Mouse (Mus musculus) bone marrow, adult 2 months (tissue): ENCODE data around the gene Rpl19. TPM values are rescaled to one million over a fixed set of nuclear protein-coding genes. Genes with fewer than 3 reads are reported as not detected.

Source experiments
- H3K27ac ChIP-seq: fragments of 200-500 bp; 2 replicates; pipeline ENCODE4 v1.5.1; 2012; ENCODE audit warnings: low read depth, mild to moderate bottlenecking, control low read depth, inconsistent platforms, low read length; ENCODE audit not compliant: control insufficient read depth, poor library complexity, insufficient read depth
- H3K4me1 ChIP-seq: fragments of 200-500 bp; 2 replicates; pipeline ENCODE4 v1.6.1; 2011; ENCODE audit warnings: low read length; ENCODE audit not compliant: control insufficient read depth, insufficient read depth
- H3K4me3 ChIP-seq: fragments of 200-500 bp; replicated peaks from 2 replicates; pipeline ENCODE3; 2011; ENCODE audit warnings: mild to moderate bottlenecking, low read depth, low read length, control low read depth; ENCODE audit not compliant: control insufficient read depth
- CTCF ChIP-seq: fragments of 200-500 bp; IDR thresholded peaks from 2 replicates; pipeline ENCODE4 v1.5.1; 2011; ENCODE audit warnings: low read length, control low read depth; ENCODE audit not compliant: control insufficient read depth, insufficient read depth
- POLR2A ChIP-seq: fragments of 200-500 bp; IDR thresholded peaks from 2 replicates; pipeline ENCODE4 v1.6.1; 2011; ENCODE audit warnings: low read depth, mild to moderate bottlenecking, control low read depth, low read length, borderline replicate concordance; ENCODE audit not compliant: control insufficient read depth
- WGBS: fragments of 180-500 bp; shearing (Covaris S2); methylation state at CpG from one replicate; pipeline ENCODE4 v1.1.7; 2018; 5-methylcytosine and 5-hydroxymethylcytosine counted together
- polyA plus RNA-seq: library from polyadenylated mRNA; stranded (reverse); fragments of >200 nt; gene quantifications from 2 replicates; pipeline ENCODE4 v1.2.4, GENCODE M21; 2011; ENCODE audit warnings: low replicate concordance; ENCODE audit not compliant: missing spikeins, insufficient read depth, insufficient read length

Rpl19 gene
- polyA plus RNA-seq, result 864 and 1,335 TPM in 2 replicates

DNA sequence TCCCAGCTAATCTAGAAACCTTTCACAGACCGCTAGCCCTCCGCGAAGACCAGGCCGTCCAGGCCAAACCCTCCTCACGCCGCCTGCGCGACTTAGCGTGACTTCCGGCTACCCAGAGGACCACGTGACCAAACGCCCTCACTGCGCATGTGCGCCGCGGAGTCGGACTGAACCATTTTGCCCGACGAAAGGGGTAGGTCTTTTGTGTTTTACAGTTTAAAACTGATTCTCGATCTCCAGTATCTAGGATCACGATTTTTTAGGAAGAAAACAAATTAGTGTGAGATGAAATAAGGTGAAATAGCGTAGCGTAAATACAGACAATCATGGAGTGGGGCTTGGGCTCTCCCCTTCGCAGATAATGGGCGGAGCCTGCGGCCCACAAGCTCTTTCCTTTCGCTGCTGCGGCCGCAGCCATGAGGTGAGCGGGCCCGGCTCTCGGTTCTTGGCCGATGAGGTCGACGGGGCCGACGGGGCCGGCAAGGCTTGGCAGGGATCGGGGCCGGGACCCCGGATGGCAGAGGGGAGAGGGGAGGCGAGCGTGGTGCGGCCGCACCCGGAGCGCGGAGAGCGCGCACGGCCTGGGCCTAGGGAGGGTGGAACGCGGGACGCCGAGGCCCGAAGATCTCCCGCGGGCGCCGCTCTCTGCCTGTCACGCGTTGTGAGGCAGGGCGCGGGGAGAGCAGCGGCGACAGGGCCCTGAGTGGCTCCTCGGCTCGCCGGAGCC, at the start of gene Rpl19:
TSS of gene Rpl19 (plus strand) at position 141 of the 727 bp plus-strand sequence.
- TF ChIP-seq POLR2A, result peak; percentile 97
- TF ChIP-seq CTCF, result no peak
- Histone ChIP-seq H3K27ac (peak within 1 kb of the TSS; percentile 77), H3K4me3 (peak within 1 kb of the TSS; percentile 91), H3K4me1 (peaks cover 1% of the 10 kb centered on the region; the same call in 1 of the 2 replicates)
- under 1% methylated on average over 69 of the region's 69 CpGs for WGBS

DNA sequence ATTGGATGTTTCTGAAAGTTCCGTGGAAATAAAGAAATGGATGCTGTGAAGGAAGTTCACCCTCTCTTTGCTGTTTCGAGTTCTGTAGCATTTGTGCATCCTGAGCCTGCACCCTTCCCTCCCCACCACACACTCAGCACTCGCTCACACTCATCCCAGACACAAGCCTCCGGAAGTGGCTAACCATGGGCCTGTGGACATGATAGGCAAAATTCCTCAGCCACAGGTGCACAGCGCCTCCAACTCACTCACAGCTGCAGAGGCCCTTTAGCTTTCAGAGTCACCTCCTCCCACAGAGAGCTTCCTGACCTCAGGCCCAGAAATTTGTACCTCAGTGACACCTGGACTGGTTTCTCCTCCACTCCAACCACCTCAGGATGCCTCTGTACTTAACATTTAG, 48.7 kb upstream of the Rpl19 start:
- no peak overlapping the region for H3K27ac ChIP-seq
- no peak overlapping the region for H3K4me3 ChIP-seq
- WGBS, result 60% methylated on average over 5 of the region's 5 CpGs
- TF ChIP-seq CTCF (no peak), POLR2A (no peak)
- 0 out of 2 replicates have a peak, but pooled peaks cover 1% of the 10 kb centered on the region for H3K4me1 ChIP-seq

DNA sequence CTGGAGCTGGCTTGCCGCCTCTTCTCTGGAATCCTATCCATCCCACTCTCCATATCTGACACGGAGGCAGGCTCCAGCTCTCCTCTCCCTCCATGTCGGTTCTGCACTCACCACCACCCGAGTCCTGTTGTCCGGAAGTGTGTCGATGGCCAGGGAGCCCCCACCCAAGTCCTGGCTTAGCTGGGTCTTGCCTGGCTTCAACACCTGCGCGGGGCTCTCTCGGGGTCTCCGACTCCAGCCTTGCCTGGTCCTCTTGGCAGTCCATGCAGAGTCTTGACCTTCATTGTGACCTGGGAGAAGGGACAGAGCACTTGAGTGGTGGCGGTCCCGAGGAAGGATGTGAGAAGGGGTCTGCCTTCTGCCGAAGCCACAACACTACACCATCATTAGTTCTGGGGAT, 48.1 kb upstream of the Rpl19 start:
- no peak overlapping the region for H3K27ac ChIP-seq
- H3K4me3 ChIP-seq, result no peak overlapping the region
- 87% methylated on average over 13 of the region's 13 CpGs for WGBS
- no peak for TF ChIP-seq POLR2A
- TF ChIP-seq CTCF, result no peak
- H3K4me1 ChIP-seq, result 0 out of 2 replicates have a peak, but pooled peaks cover 1% of the 10 kb centered on the region

DNA sequence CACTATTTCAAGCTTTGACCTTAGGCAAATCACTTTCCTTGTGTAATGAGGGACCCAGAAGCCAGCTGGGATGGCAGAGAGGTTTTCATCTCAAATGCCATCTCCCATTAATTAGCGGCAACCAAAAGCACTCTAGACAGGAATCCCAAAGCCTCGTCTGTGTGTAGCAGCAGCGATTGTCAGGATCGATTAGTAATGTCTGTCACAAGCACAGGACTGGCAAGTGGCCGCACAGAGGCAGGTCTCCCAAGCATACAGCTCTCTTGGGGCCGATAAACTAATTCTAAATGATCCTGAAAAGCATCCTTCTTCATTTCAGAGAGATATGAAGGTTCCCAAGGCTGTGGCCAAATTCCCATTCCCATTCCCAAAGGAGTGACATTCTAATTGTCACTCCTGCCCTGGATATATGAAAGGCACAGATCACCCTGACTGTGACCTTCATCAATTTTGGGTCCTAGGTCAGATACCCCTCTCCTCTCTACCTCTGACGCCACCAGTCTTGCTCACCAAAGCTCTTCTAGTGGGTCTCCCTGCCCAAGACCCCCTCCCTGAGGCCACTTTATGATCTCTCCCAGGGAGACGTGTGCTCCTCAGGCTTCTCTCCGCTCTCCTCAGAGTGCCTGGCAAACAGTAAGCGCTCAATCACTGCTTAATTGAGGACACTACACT, 46.5 kb upstream of the Rpl19 start:
- Histone ChIP-seq H3K27ac (no peak overlapping the region), H3K4me3 (no peak overlapping the region), H3K4me1 (0 out of 2 replicates have a peak, but pooled peaks cover 1% of the 10 kb centered on the region)
- TF ChIP-seq POLR2A, result no peak
- no peak for TF ChIP-seq CTCF
- 76% methylated on average over 10 of the region's 10 CpGs for WGBS

DNA sequence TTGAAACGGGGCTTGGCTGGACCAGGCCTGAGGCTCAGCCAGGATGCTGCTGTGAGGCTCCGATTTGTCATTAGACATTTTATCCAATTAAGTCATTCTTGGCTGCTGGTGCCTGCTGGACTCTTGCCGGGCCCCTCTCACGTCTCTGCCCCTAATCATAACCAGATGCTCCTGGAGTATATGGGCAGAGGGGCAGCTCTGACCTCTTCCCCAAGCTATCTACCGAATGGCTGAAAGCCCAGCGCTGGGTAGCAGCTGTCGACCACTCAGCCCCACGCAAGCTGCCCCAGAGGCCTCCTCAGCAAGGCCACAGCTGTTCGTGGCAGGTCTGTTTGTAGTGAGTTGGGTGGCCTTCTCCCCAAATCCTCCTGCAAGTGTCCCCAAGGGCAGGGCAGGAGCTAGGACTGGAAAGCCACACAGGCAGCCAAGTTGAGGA, 46.0 kb upstream of the Rpl19 start:
- 79% methylated on average over 9 of the region's 9 CpGs for WGBS
- peaks cover 3% of the 10 kb centered on the region; the same call in 1 of the 2 replicates for H3K4me1 ChIP-seq

DNA sequence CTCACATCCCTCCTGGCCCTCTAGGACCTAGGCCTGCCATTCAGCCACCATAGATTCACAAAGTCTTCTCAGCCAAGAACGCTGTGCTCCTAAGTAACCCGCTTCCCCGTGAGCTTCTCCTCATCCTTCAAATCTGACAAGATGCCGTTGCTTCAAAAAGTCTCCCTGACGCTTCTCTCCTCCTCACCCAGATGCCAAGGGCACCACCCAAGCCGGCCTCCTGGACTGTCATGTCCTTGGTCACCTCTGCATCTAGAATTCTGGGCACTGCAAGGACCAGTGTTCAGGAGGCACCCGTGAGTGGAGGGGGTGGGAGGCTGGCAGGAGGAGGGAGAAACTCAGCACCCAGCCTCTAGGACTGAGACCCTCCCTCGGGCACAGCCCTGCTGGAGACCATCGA, 43.8 kb upstream of the Rpl19 start:
- H3K4me3 ChIP-seq, result no peak overlapping the region
- 89% methylated on average over 9 of the region's 9 CpGs for WGBS
- H3K4me1 ChIP-seq, result peaks cover 3% of the 10 kb centered on the region; the same call in 1 of the 2 replicates
- no peak for TF ChIP-seq POLR2A
- TF ChIP-seq CTCF, result no peak
- no peak overlapping the region for H3K27ac ChIP-seq

More for the DNA sequence above, 46.0 kb upstream of the Rpl19 start:
- TF ChIP-seq POLR2A (no peak), CTCF (no peak)
- no peak overlapping the region for H3K27ac ChIP-seq
- H3K4me3 ChIP-seq, result no peak overlapping the region

DNA sequence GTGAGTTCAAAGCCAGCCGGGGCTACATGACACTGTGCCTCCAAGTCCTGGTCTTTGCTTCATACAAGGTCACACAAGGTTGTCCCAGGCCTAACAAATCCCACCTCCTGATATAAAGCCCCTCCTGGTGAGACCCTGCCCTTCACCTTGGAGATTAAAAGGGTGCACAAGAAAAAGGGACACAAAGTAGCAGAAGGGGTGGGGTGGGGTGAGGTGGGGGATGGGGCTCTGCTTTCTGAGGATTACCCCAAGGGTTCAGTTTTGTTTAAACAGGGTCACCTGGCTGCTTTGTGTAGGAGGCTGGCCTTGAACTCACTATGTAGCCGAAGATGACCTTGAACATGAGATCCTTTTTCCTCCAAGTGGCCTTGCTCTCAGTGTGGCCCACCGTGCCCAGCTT, 43.0 kb upstream of the Rpl19 start:
- Histone ChIP-seq H3K27ac (no peak overlapping the region), H3K4me3 (no peak overlapping the region), H3K4me1 (peaks cover 3% of the 10 kb centered on the region; the same call in 1 of the 2 replicates)
- 77% methylated on average over 3 of the region's 3 CpGs for WGBS
- TF ChIP-seq CTCF (no peak), POLR2A (no peak)

DNA sequence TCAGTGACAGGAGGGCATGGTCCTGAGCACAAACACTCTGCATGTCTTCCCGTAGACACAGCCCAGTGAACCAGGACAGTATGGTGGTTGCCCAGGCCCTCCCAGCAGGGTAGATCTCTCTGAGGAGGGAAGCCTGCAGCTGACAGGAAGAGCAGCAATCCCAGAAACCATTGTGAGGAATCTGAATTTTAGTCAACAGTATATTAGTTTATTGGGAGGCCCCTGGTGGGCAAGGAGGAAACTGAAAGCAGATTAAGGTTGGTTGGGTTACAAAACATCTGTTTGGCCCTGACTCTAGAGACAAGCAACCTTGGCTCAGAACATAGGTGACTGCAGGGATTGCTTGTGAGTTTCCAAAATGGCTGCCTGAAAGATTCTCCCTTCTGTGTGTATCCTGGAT, 42.5 kb upstream of the Rpl19 start:
- no peak overlapping the region for H3K4me3 ChIP-seq
- TF ChIP-seq POLR2A, result no peak
- TF ChIP-seq CTCF, result no peak
- peaks cover 2% of the 10 kb centered on the region; the same call in 1 of the 2 replicates for H3K4me1 ChIP-seq
- no peak overlapping the region for H3K27ac ChIP-seq
- WGBS, result 50% methylated on average over 1 of the region's 1 CpGs
